Mouse (Mus musculus) bone marrow macrophage, adult 2 months (primary cell): ENCODE results near the gene Cacng7.

ENCODE experiments used
- CTCF ChIP-seq: IDR thresholded peaks from 2 replicates; pipeline ENCODE4 v1.5.1; 2012; ENCODE audit warnings: low read depth, mild to moderate bottlenecking, low read length, moderate library complexity
- POLR2A ChIP-seq: IDR thresholded peaks from 2 replicates; pipeline ENCODE4 v1.6.1; 2012; ENCODE audit warnings: mild to moderate bottlenecking, low read depth, low read length, borderline replicate concordance

GRCm38 (mm10) chr7:3365547-3366279 lies 33.0 kb downstream of the Cacng7 start:
- TF ChIP-seq CTCF (no peak), POLR2A (no peak)
